In genomic region chr19:15465063-15465760, GRCm38 (mm10) we compare ENCODE assay signal across 25 mouse cellular contexts.
DNase-seq lines count a peak whose midpoint lies in the region; ATAC-seq lines count a peak whose summit lies in the region.
"Had no signal": no experiment of that assay in that cellular context is flagged by ENCODE, and none has a peak within 500 bp of the region (broad histone marks: within the 10 kb centered on the region; RNA-seq: fewer than 3 reads in every experiment).

No protein-coding gene starts in this region.

- ATAC-seq in forebrain, embryonic 12.5 days (ENCODE audit: low FRiP score): peak; percentile 58; the same call in 1 of the 2 replicates
- ATAC-seq in forebrain, embryonic 15.5 days (replicated peaks): no peak
- ATAC-seq in midbrain, embryonic 14.5 days (ENCODE audit: low FRiP score, low TSS enrichment): no peak
- no peak for ATAC-seq in midbrain, embryonic 15.5 days (replicated peaks)
- ATAC-seq: inflammation-experienced regulatory T-cells, adult 6 months; midbrain, embryonic 16.5 days had no signal

- no peaks in the 10 kb centered on the region for H3K4me1 ChIP-seq in forebrain, embryonic 12.5 days
- no peaks in the 10 kb centered on the region for H3K4me1 ChIP-seq in forebrain, embryonic 15.5 days
- H3K4me1 ChIP-seq in midbrain, embryonic 14.5 days (ENCODE audit: control insufficient read depth, insufficient read depth, low read length): no peaks in the 10 kb centered on the region
- H3K4me1 ChIP-seq in midbrain, embryonic 15.5 days: no peaks in the 10 kb centered on the region
- H3K4me1 ChIP-seq: limb, embryonic 15.5 days; megakaryocyte, embryonic 14.5 days had no signal

- peaks cover 8% of the 10 kb centered on the region; the same call in 1 of the 2 replicates for H3K27me3 ChIP-seq in forebrain, embryonic 12.5 days
- no peaks in the 10 kb centered on the region for H3K27me3 ChIP-seq in forebrain, embryonic 15.5 days
- no peaks in the 10 kb centered on the region for H3K27me3 ChIP-seq in midbrain, embryonic 14.5 days (ENCODE audit: control insufficient read depth, insufficient read depth, low read length)
- H3K27me3 ChIP-seq in midbrain, embryonic 15.5 days (replicated peaks): no peaks in the 10 kb centered on the region
- H3K27me3 ChIP-seq: limb, embryonic 15.5 days; megakaryocyte, embryonic 14.5 days had no signal

- no peak overlapping the region for H3K9ac ChIP-seq in forebrain, embryonic 12.5 days
- H3K9ac ChIP-seq in forebrain, embryonic 15.5 days (replicated peaks): no peak overlapping the region
- no peak overlapping the region for H3K9ac ChIP-seq in midbrain, embryonic 14.5 days (replicated peaks; ENCODE audit: low read length)
- H3K9ac ChIP-seq in midbrain, embryonic 15.5 days: no peak overlapping the region
- H3K9ac ChIP-seq: limb, embryonic 15.5 days; liver, embryonic 14.5 days; lung, embryonic 14.5 days had no signal

- no peaks in the 10 kb centered on the region for H3K9me3 ChIP-seq in forebrain, embryonic 12.5 days
- no peaks in the 10 kb centered on the region for H3K9me3 ChIP-seq in forebrain, embryonic 15.5 days
- H3K9me3 ChIP-seq in midbrain, embryonic 14.5 days (ENCODE audit: control insufficient read depth, low read length): no peaks in the 10 kb centered on the region
- no peaks in the 10 kb centered on the region for H3K9me3 ChIP-seq in midbrain, embryonic 15.5 days
- H3K9me3 ChIP-seq: forebrain, embryonic 10.5 days; limb, embryonic 15.5 days; megakaryocyte, embryonic 14.5 days had no signal

- WGBS in forebrain, embryonic 12.5 days: 41% methylated on average over 9 of the region's 9 CpGs
- 30% methylated on average over 9 of the region's 9 CpGs for WGBS in forebrain, embryonic 15.5 days
- 66% methylated on average over 9 of the region's 9 CpGs for WGBS in midbrain, embryonic 14.5 days
- 60% methylated on average over 9 of the region's 9 CpGs for WGBS in midbrain, embryonic 15.5 days

- H3K4me2 ChIP-seq in forebrain, embryonic 12.5 days: no peak overlapping the region
- no peak overlapping the region for H3K4me2 ChIP-seq in forebrain, embryonic 15.5 days (replicated peaks)
- H3K4me2 ChIP-seq in midbrain, embryonic 14.5 days (ENCODE audit: low read length): no peak overlapping the region
- no peak overlapping the region for H3K4me2 ChIP-seq in midbrain, embryonic 15.5 days
- H3K4me2 ChIP-seq: limb, embryonic 15.5 days; lung, embryonic 14.5 days had no signal

- peak; percentile 11 for DNase-seq in midbrain, embryonic 14.5 days
- DNase-seq in embryo, embryonic 11 days: peak; percentile 50
- peak; percentile 77 for DNase-seq in mesoderm, embryonic 11.5 days (ENCODE audit: low read depth, low spot score)
- DNase-seq in lung, postnatal 25 days (ENCODE audit: low spot score): no peak
- DNase-seq in heart, postnatal 4 days: no peak
- DNase-seq: adrenal gland, postnatal 36 days; cerebellum, adult 18-20 months; cerebellum, postnatal 14 days; kidney, adult 2 months; kidney, postnatal 10 days; lung, embryonic 14.5 days; lung, postnatal 36 days; right cerebral cortex, postnatal 25 days; thymus, postnatal 4 days had no signal

- H3K27ac ChIP-seq in forebrain, embryonic 12.5 days: no peak overlapping the region
- H3K27ac ChIP-seq in forebrain, embryonic 15.5 days (replicated peaks): no peak overlapping the region
- H3K27ac ChIP-seq in midbrain, embryonic 14.5 days (replicated peaks; ENCODE audit: low read depth, low read length): no peak overlapping the region
- H3K27ac ChIP-seq in midbrain, embryonic 15.5 days: no peak overlapping the region
- H3K27ac ChIP-seq: forebrain, embryonic 10.5 days; layer of hippocampus, adult 2 months; limb, embryonic 15.5 days; liver, embryonic 14.5 days had no signal

- H3K36me3 ChIP-seq in forebrain, embryonic 12.5 days (replicated peaks): no peaks in the 10 kb centered on the region
- no peaks in the 10 kb centered on the region for H3K36me3 ChIP-seq in forebrain, embryonic 15.5 days
- no peaks in the 10 kb centered on the region for H3K36me3 ChIP-seq in midbrain, embryonic 14.5 days (ENCODE audit: control insufficient read depth, insufficient read depth, low read length)
- no peaks in the 10 kb centered on the region for H3K36me3 ChIP-seq in midbrain, embryonic 15.5 days (replicated peaks)
- H3K36me3 ChIP-seq: forebrain, embryonic 10.5 days; limb, embryonic 15.5 days had no signal

- no peak overlapping the region for H3K4me3 ChIP-seq in forebrain, embryonic 12.5 days (replicated peaks)
- H3K4me3 ChIP-seq in forebrain, embryonic 15.5 days: no peak overlapping the region
- H3K4me3 ChIP-seq in midbrain, embryonic 14.5 days (replicated peaks; ENCODE audit: low read depth, low read length): no peak overlapping the region
- H3K4me3 ChIP-seq in midbrain, embryonic 15.5 days: no peak overlapping the region
- H3K4me3 ChIP-seq: forebrain, embryonic 10.5 days; layer of hippocampus, adult 2 months; limb, embryonic 15.5 days; megakaryocyte, embryonic 14.5 days; myocyte had no signal

Comparison
In these comparisons a context has a peak if more than half of its experiments do, and no peak if none do; other contexts are left out.
1. DNase-seq: peak in midbrain, embryonic 14.5 days (single experiment), embryo, embryonic 11 days (single experiment) and mesoderm, embryonic 11.5 days (single experiment); none in lung, postnatal 25 days (single experiment) and heart, postnatal 4 days (single experiment).